Mouse (Mus musculus) myocyte (in vitro differentiated cells): ENCODE measurements at regions not wholly inside any gene's neighbourhood (a gene's known extent, or its start where the extent isn't known, plus 50 kb on each side); places are given as distances from the start of the nearest gene placed in this dataset.
"Not testable (repeated sequence)": the region's sequence is repeated elsewhere in the genome, so short reads cannot be mapped to it uniquely, and the experiment has no call there.

Experiments
- H3K27me3 ChIP-seq: one replicate; pipeline ENCODE4 v1.6.1; 2011; ENCODE audit not compliant: control insufficient read depth, insufficient read depth, insufficient read length
- H3K36me3 ChIP-seq: one replicate; pipeline ENCODE4 v1.6.1; 2011; ENCODE audit not compliant: control insufficient read depth, insufficient read depth
- H3K4me2 ChIP-seq: one replicate; pipeline ENCODE4 v1.6.1; 2011; ENCODE audit warnings: low read depth, control low read depth
- H3K4me3 ChIP-seq: one replicate; pipeline ENCODE4 v1.5.1; 2011; ENCODE audit warnings: mild to moderate bottlenecking, control low read depth, moderate library complexity
- H3K79me2 ChIP-seq: one replicate; pipeline ENCODE4 v1.6.1; 2011; ENCODE audit not compliant: control insufficient read depth, insufficient read depth
- H3ac ChIP-seq: one replicate; pipeline ENCODE4 v1.6.1; 2011; ENCODE audit not compliant: control insufficient read depth, insufficient read length

DNA sequence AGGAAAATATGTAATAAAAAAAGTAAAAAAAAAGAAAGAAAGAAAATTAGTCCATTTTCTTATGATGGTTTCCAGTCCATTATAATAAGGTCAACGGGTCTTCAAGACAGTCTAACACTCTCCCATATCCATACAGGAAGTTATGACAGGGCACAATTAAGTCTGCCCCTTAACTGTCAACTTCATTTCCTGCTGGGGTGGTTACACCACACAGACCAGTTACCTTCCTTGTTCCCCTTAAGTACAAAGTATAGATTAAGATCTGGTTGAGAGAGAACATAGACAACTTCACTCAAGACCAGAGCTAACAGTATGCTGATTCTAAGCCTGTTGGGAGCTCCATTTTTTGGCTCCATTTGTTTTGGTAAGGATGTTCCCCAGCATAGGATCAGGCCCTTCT lies 551.4 kb upstream of the Olfr1507 start:
- not testable (repeated sequence) for H3K4me2 ChIP-seq

DNA sequence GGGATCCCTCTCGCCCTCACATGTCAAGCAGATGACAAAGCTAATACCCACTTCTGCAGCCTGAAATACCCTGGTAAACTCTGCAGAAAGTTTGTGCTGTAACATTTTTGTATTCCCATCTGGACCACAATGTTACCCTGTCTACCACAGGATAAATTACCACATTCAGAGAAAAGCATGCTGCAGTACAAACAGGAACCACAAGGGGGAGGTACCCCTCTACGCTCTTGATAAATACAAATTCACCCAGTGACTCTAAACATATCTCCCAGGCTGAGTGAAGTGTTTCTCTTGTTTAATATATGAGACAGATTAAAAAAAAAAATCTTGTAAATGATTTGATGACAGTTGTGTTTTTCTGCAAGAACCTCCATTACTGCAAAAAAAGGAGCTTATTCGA lies 549.8 kb upstream of the Olfr1507 start:
- not testable (repeated sequence) for H3K27me3 ChIP-seq, H3K79me2 ChIP-seq, H3K36me3 ChIP-seq, H3K4me3 ChIP-seq, H3K4me2 ChIP-seq, H3ac ChIP-seq

More for the DNA sequence above, 551.4 kb upstream of the Olfr1507 start:
- not testable (repeated sequence) for H3K4me3 ChIP-seq, H3ac ChIP-seq, H3K27me3 ChIP-seq, H3K79me2 ChIP-seq, H3K36me3 ChIP-seq

DNA sequence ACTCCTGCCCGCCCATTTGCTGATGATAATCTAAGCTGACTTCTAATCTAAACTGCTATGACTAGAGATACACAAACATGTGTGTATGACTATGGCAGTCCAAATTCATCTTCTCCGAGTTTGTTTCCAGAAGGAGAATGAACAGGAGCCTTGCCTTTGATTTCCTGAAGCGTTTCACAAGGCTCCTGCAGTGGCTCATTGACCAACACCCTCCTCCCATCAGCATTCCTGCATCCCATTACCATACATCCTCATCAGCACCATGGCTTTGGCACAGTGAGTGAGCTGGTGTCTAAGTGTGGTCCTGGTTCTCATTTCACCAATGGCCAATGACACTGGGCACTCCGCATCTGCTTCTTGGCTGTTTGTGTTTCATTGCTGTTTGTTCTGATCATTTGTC lies 548.6 kb upstream of the Olfr1507 start:
- H3K79me2 ChIP-seq, H3K4me3 ChIP-seq, H3K27me3 ChIP-seq, H3K36me3 ChIP-seq, H3ac ChIP-seq, H3K4me2 ChIP-seq: not testable (repeated sequence)

DNA sequence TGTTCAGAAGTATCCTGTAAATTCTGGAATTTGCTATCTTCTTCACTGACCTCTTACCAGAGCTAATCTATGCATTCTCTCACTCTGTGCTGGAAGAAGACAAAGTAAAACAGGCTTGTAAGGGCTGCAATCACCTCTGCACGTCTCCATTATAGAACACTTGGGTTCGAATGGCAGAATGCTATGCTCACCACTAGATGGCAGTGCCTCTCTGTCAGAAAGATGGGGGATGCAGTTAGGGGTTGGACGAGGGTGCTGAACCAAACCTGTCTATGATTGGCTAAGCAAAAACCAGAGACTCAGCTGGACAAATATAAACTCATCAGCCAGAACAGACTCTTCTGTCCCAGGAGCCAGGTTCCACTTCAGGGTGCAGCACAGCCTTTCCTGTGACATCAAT lies 546.5 kb upstream of the Olfr1507 start:
- not testable (repeated sequence) for H3K79me2 ChIP-seq, H3ac ChIP-seq, H3K4me2 ChIP-seq, H3K27me3 ChIP-seq, H3K4me3 ChIP-seq, H3K36me3 ChIP-seq

DNA sequence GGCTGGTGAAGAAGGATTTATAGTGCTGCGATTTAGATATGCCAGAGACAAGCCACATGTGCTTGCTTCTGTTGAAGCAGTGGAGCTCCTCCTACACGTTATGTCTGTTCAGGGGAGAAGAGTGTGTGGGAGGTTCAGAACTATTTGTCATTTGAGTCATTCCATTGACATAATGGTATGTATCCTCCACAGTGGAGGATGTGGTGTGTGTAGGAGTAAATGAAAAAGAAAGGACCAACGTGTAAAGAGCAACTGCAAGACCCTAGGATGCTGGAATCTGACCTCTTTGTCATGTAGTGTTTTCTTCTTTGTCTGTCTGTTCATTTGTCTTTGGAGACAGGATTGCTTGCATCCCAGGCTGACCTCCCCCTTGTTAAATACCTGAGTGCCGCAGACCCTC lies 543.9 kb upstream of the Olfr1507 start:
- H3K4me2 ChIP-seq, H3K27me3 ChIP-seq, H3K36me3 ChIP-seq, H3ac ChIP-seq, H3K4me3 ChIP-seq, H3K79me2 ChIP-seq: not testable (repeated sequence)

DNA sequence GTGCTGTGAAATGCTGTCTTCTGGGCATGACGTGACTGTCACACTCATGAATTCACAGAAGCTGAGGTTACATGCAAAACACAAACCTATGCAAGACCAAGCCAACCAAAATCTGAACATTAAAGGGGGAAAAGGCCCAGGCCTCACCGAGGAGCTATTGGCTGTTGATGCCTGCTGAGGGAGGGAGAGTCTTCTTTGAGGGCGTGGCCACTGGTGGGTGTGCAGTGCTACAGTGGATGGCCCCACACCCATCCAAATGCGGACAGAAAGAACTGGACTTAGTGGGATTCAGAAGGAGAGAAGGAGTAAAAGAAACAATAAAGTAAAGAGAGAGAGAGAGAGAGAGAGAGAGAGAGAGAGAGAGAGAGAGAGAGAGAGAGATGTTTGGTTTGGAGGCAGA lies 539.4 kb upstream of the Olfr1507 start:
- H3K27me3 ChIP-seq, H3K4me2 ChIP-seq, H3K79me2 ChIP-seq, H3K4me3 ChIP-seq, H3K36me3 ChIP-seq, H3ac ChIP-seq: not testable (repeated sequence)

DNA sequence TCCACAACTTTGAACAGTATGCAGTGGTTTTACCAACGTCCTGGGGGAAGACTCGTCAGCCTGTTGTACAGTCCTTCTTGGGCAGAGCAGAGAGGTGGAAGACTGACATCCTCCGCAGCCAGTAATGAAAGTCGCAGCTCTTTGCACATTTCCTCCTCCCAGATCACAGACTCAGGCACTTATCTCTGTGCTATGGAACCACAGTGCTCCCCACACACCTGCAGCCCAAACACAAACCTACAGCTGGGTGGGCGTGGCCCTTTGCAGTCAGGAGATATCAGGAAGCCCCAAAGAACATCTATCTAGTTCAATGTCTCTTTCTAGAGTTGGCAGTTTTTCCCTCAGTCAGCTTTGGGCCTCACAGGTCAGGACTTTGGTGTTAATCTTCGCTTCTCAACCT lies 537.7 kb upstream of the Olfr1507 start:
- not testable (repeated sequence) for H3K4me3 ChIP-seq, H3ac ChIP-seq, H3K4me2 ChIP-seq, H3K27me3 ChIP-seq, H3K36me3 ChIP-seq, H3K79me2 ChIP-seq

DNA sequence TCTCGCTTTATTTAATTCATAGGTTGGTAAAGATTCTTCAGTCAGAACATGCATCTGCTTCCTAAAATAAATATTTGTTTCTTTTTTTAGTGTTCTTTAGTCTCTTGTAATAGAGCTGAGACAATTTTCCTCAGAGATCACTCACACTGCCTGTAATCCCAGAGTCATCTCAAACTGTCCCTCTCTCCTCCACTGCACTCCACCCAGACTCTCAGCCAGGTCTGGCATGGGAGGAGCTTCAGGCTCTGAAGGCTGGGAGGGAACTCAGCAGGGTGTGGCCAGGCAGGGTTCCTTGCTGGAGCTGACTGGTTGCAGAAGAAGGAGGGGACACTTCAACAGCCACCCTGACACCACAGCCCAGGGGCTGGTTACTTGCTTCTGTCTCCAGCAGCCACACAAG lies 536.9 kb upstream of the Olfr1507 start:
- H3K79me2 ChIP-seq, H3K4me2 ChIP-seq, H3K36me3 ChIP-seq, H3K4me3 ChIP-seq, H3ac ChIP-seq, H3K27me3 ChIP-seq: not testable (repeated sequence)

DNA sequence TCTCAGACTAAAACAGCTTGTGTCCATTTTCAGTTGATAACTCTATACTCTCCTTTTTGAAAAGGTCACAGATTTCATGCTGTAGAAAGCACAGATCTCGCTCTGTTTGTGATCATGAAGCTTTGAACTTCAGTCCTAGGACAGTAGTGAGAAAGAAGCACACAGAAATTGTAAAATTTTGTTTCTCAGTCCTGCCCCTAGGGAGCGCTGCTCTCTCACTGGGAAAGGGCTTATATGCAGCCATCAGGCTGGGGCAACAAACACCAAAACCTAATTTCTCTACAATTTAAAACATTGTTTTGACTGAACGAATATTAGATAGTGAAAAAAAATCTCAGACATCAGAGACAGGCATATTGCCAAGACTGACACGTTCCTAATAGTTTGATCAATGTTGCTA lies 534.7 kb upstream of the Olfr1507 start:
- H3K79me2 ChIP-seq, H3K4me3 ChIP-seq, H3K27me3 ChIP-seq, H3K4me2 ChIP-seq, H3K36me3 ChIP-seq, H3ac ChIP-seq: not testable (repeated sequence)

DNA sequence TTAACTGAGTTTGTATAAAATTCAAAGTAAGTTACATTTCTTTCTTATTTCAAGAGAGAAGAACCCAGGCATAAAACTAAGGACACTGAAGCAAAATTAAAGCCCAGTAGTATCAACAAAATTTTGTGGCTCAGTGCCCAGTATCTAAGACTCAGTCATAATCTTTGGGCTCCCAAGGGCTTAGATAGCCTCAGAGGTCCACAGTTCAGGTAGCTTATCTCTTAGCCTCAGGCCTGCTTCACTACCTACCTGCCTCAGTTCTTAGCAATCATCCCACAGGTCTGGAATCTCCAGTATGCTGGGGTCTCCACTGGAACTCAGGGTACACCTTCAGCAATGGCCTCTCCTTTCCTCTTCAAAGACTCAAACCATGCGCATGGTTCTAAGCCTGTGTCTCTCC lies 531.4 kb upstream of the Olfr1507 start:
- H3K4me3 ChIP-seq, H3ac ChIP-seq, H3K36me3 ChIP-seq, H3K4me2 ChIP-seq, H3K79me2 ChIP-seq, H3K27me3 ChIP-seq: not testable (repeated sequence)

DNA sequence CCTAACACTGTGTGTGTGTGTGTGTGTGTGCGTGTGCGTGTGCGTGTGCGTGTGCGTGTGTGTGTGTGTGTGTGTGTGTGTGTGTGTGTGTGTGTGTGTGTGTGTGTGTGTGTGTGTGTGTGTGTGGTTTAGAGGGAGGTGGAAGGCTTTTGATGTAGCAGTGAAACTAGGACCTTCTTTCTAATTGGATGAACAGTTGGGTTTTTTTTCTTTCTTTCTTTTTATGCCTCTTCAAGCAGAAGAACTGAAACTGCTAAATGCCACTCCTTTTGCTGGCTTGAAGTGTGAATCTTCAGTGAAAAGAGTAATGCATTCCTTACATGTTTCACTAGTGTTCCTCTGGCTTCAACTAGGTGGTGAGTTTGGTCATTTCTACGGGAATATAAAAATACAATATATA lies 524.6 kb upstream of the Olfr1507 start:
- not testable (repeated sequence) for H3K4me3 ChIP-seq, H3ac ChIP-seq, H3K79me2 ChIP-seq, H3K27me3 ChIP-seq, H3K4me2 ChIP-seq, H3K36me3 ChIP-seq

DNA sequence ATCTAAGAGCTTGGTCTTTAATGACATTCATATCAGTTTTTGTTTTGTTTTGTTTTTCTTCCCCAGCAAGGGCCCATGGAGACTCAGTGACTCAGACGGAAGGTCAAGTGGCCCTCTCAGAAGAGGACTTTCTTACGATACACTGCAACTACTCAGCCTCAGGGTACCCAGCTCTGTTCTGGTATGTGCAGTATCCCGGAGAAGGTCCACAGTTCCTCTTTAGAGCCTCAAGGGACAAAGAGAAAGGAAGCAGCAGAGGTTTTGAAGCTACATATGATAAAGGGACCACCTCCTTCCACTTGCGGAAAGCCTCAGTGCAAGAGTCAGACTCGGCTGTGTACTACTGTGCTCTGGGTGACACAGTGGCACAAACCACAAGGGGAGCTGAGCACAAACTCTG lies 512.2 kb upstream of the Olfr1507 start:
- not testable (repeated sequence) for H3ac ChIP-seq, H3K4me2 ChIP-seq, H3K4me3 ChIP-seq, H3K79me2 ChIP-seq, H3K27me3 ChIP-seq, H3K36me3 ChIP-seq

DNA sequence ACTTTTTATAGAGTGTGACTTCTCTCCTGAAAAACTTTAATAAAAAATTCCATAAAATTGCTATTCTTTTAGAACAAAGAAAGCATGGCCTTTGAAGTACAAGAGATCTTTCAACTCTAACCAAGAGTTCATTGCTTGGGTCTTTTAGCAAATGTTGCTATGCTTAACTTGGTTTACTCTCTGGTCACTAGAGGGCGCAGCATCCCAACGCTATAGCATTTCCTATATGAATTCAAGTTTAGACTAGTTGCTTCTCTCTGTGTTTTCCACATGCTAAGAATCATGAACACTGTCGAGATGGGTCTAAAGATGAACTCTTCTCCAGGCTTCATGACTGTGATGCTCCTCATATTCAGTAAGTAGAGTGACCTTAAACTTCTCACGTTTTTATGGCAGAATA lies 511.8 kb upstream of the Olfr1507 start:
- H3K27me3 ChIP-seq, H3K79me2 ChIP-seq, H3ac ChIP-seq, H3K36me3 ChIP-seq, H3K4me2 ChIP-seq, H3K4me3 ChIP-seq: not testable (repeated sequence)

DNA sequence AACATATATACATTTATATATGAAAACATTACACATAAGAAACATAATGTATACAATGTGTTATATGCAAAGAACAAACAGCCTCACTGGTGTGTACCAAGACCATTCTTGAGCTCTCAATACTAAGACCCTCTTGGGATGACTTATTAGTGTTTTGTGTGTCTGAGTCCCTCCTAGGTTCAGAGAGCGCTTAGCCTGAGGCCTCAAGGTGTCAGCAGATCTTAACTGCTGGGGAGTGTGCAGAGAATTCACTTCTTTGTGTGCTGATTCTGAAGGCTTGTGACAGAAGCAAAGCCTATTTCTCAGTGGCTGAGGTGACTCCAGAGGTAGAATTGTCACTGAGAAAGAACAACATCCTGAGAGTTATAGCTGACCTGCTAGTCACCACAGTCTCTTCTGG lies 505.7 kb upstream of the Olfr1507 start:
- H3K4me3 ChIP-seq, H3K27me3 ChIP-seq, H3ac ChIP-seq, H3K79me2 ChIP-seq, H3K4me2 ChIP-seq, H3K36me3 ChIP-seq: not testable (repeated sequence)
